In the genomic region with DNA sequence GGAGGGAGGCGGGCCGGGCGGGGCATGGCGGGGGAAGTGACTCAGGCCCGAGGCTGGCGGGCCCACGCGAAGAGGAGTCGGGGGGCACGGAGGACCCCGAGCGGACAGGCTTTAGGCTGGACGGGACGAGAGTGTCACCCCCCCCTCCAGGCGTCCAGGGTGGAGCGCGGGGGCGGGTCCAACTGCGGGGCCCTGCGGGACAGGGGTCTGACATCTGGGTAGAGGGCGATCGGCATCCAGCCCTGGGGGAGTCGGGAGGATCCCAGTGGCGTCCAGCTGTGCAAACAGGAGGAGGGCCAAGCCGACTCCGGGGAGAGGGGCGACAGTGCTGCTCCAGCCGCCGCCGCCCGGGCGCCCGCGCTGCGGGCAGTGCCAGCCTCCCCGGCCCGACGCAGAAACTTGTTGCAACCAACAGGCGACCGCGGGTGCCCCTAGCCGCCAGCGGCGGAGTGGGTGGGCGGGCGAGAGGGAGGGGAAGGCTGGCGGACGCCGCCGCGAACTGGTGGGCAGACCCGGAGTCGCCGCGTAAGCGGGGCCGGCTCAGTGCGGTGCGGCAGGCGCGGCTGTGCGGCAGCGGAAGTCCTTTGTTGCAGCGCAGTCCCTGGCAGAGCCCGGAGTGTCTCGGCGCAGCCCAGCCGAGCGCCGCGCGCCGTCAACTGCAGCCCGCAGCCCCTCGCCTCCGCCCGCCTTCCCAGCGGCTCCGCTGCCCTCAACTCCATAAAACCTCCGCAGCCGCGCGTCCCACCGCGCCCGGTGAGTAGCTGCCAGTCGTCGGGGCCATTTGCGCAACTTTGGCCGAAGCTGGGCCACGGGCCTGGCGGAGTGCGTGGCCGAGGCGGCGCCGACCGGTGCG, we compare ENCODE assay signal across 8 mouse cellular contexts. TPM values are rescaled to one million over a fixed set of nuclear protein-coding genes. Genes with fewer than 3 reads are reported as not detected.
DNase-seq lines count a peak whose midpoint lies in the region; ATAC-seq lines count a peak whose summit lies in the region.

Zbtb1 (plus strand) TSS at position 289 of the 853 bp plus-strand sequence.

- H3K4me1 ChIP-seq in hindbrain, embryonic 16.5 days (ENCODE audit: control insufficient read depth, insufficient read depth, low read depth, low read length) = peaks cover 27% of the 10 kb centered on the region
- H3K4me1 ChIP-seq in megakaryocyte, embryonic 14.5 days = peaks cover 69% of the 10 kb centered on the region

- H3K27me3 ChIP-seq in hindbrain, embryonic 16.5 days (replicated peaks; ENCODE audit: control insufficient read depth, insufficient read depth, low read length) = no peaks in the 10 kb centered on the region
- H3K27me3 ChIP-seq in megakaryocyte, embryonic 14.5 days (replicated peaks) = no peaks in the 10 kb centered on the region

- no peaks in the 10 kb centered on the region for H3K36me3 ChIP-seq in hindbrain, embryonic 16.5 days (ENCODE audit: control insufficient read depth, insufficient read depth, low read length)
- peaks cover 5% of the 10 kb centered on the region for H3K36me3 ChIP-seq in megakaryocyte, embryonic 14.5 days (replicated peaks; ENCODE audit: low read length)

- WGBS in hindbrain, embryonic 16.5 days = under 1% methylated on average over 84 of the region's 99 CpGs

- no peaks in the 10 kb centered on the region for H3K9me3 ChIP-seq in hindbrain, embryonic 16.5 days (ENCODE audit: control insufficient read depth, low read length)
- no peaks in the 10 kb centered on the region for H3K9me3 ChIP-seq in megakaryocyte, embryonic 14.5 days

- H3K9ac ChIP-seq in hindbrain, embryonic 16.5 days (ENCODE audit: low read depth, low read length) = peak within 1 kb of the TSS; percentile 100

- H3K27ac ChIP-seq in hindbrain, embryonic 16.5 days (ENCODE audit: low read depth, low read length) = peak within 1 kb of the TSS; percentile 99

- ATAC-seq in hindbrain, embryonic 16.5 days = peak; percentile 52

- peak; percentile 86 for DNase-seq in T-cell, adult 2 months (ENCODE audit: low spot score)
- DNase-seq in cerebellum, postnatal 36 days = peak; percentile 70 to 71
- peak; percentile 68 for DNase-seq in gastrocnemius, adult 18-20 months (ENCODE audit: low spot score)
- peak; percentile 65 to 78 for DNase-seq in left cerebral cortex, adult 8-10 months (ENCODE audit: low spot score in 2 of 2)
- DNase-seq in right cerebral cortex, postnatal 10 days (ENCODE audit: low spot score in 2 of 2) = peak; percentile 87 to 88
- DNase-seq in urinary bladder, postnatal 14 days (ENCODE audit: low spot score) = peak; percentile 81

- H3K4me2 ChIP-seq in hindbrain, embryonic 16.5 days (ENCODE audit: low read length) = peak within 1 kb of the TSS; percentile 88

- H3K4me3 ChIP-seq in hindbrain, embryonic 16.5 days (ENCODE audit: low read length) = peak within 1 kb of the TSS; percentile 97
- H3K4me3 ChIP-seq in megakaryocyte, embryonic 14.5 days (replicated peaks) = peak within 1 kb of the TSS; percentile 97

RNA-seq across cellular contexts. Expression of gene Zbtb1, which starts in this region (rescaled TPM):
- total RNA-seq in gastrocnemius, adult 18-20 months (2021) = 1 to 10 TPM; 3.9 to 4.0 TPM
- polyA plus RNA-seq in hindbrain, embryonic 16.5 days (2015; fragmentation: Nextera tagmentation; extraction: Ambion mirVana) = 3.2 and 3.5 TPM in 2 replicates
- 1 to 10 TPM; 5.4 to 6.0 (median 5.6) TPM for total RNA-seq in left cerebral cortex, adult 8-10 months (2022)
- 0.79 and 4.7 TPM in 2 replicates for polyA plus RNA-seq in megakaryocyte, embryonic 14.5 days (2012; ENCODE audit: insufficient read depth, low replicate concordance)

Comparison
In these comparisons a context has a peak if more than half of its experiments do, and no peak if none do; other contexts are left out.
1. Peak in every context shown above with its lines: DNase-seq, ATAC-seq, H3K4me3 ChIP-seq and H3K27ac ChIP-seq.